Mouse (Mus musculus) neural tube, postnatal 0 days (tissue): Measurements from ENCODE around the gene Mybpc2. TPM values are rescaled to one million over a fixed set of nuclear protein-coding genes. Genes with fewer than 3 reads are reported as not detected.

ENCODE experiments used
- microRNA-seq: library from miRNA; unstranded; fragments of <30 nt; microRNA quantifications from one replicate; pipeline ENCODE4, GENCODE M21; 2016
- polyA plus RNA-seq: library from polyadenylated mRNA; unstranded; fragments of >200 nt; fragmentation: Nextera tagmentation; extraction: Ambion mirVana; gene quantifications from 2 replicates; pipeline ENCODE4 v1.2.1, GENCODE M21; 2015

The Mybpc2 gene
- polyA plus RNA-seq: 0.20 and 0.36 TPM in 2 replicates

GRCm38 (mm10) chr7:44524502-44524901 lies at the start of gene Mybpc2:
Gene Mybpc2, minus strand, starts transcription at chr7:44524656.

DNA sequence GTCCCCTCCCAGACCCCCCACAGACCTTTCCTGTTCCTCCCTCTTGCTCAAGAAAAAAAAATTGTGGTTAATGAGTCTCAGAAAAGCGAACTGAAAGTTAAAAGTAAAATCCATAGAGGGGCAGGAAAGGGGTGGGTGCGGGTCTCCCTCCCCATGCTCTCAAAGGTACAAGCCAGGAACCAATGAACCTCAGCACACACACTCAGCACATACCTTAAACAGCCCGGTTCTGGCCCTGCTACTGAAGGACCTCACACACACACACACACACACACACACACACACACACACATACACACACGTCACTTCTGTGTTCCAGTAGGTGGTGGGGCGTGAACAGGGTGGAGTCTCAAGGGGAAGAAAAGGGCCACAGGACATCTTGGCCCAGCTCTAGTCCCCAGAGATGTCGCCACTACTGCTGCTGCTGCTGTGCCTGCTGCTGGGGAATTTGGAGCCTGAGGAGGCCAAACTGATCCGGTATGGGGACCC lies 47.8 kb upstream of the Mybpc2 start, which contains the start of gene Napsa:
Napsa (plus strand) TSS at position 168 of the 489 bp plus-strand sequence.

GRCm38 (mm10) chr7:44553826-44554225 lies 29.4 kb upstream of the Mybpc2 start, which contains the start of gene Nr1h2:
Gene Nr1h2, minus strand, starts transcription at chr7:44553951.

GRCm38 (mm10) chr7:44548497-44549087 lies 24.1 kb upstream of the Mybpc2 start, which contains the start of gene Pold1:
Gene Pold1, minus strand, starts transcription at chr7:44548849.

GRCm38 (mm10) chr7:44531946-44532732 lies 7.7 kb upstream of the Mybpc2 start, which contains the start of gene Spib:
Gene Spib, minus strand, starts transcription at chr7:44532071.

GRCm38 (mm10) chr7:44495992-44496770 lies 28.3 kb downstream of the Mybpc2 start, which contains the start of the genes Emc10 and Fam71e1:
Gene Emc10, minus strand, starts transcription at chr7:44496529.
Gene Fam71e1, plus strand, starts transcription at chr7:44496581.

GRCm38 (mm10) chr7:44467811-44468411 lies 56.5 kb downstream of the Mybpc2 start, which contains the start of gene Josd2:
Gene Josd2, plus strand, starts transcription at chr7:44467980.

GRCm38 (mm10) chr7:44465111-44465510 lies 59.3 kb downstream of the Mybpc2 start, which contains the start of gene Aspdh:
Gene Aspdh, plus strand, starts transcription at chr7:44465391.

Small RNAs within 50 kb of the gene (microRNA-seq; reads per million reads assigned to microRNA genes)
- gene Mir7052 (not detected), gene Mir7053 (not detected)

Other genes starting within 250 kb of the Mybpc2 start
- 5.7 and 7.1 TPM in 2 replicates for gene Clec11a, start 217.8 kb downstream of the Mybpc2 start, polyA plus RNA-seq
- gene Shank1, start 214.4 kb downstream of the Mybpc2 start, polyA plus RNA-seq: 52.8 and 59.3 TPM in 2 replicates
- 100 and 108 TPM in 2 replicates for gene Syt3, start 140.6 kb downstream of the Mybpc2 start, polyA plus RNA-seq
- 4.4 and 6.2 TPM in 2 replicates for gene 1700008O03Rik, start 138.8 kb downstream of the Mybpc2 start, polyA plus RNA-seq
- gene Lrrc4b, start 95.6 kb downstream of the Mybpc2 start, polyA plus RNA-seq: 27.6 and 27.7 TPM in 2 replicates
- gene Aspdh, start 59.3 kb downstream of the Mybpc2 start, polyA plus RNA-seq: 1.8 and 2.4 TPM in 2 replicates
- gene Josd2, start 56.7 kb downstream of the Mybpc2 start, polyA plus RNA-seq: 37.0 and 40.2 TPM in 2 replicates
- gene Emc10, start 28.1 kb downstream of the Mybpc2 start, polyA plus RNA-seq: 183 and 194 TPM in 2 replicates
- gene Fam71e1, start 28.1 kb downstream of the Mybpc2 start, polyA plus RNA-seq: 21.1 and 31.4 TPM in 2 replicates
- gene Spib, start 7.4 kb upstream of the Mybpc2 start, polyA plus RNA-seq: 0.32 TPM in 1 of 2 replicates, not detected in the other
- 9.2 and 10.7 TPM in 2 replicates for gene Pold1, start 24.2 kb upstream of the Mybpc2 start, polyA plus RNA-seq
- gene Nr1h2, start 29.3 kb upstream of the Mybpc2 start, polyA plus RNA-seq: 47.5 and 53.6 TPM in 2 replicates
- 0.62 and 1.2 TPM in 2 replicates for gene Napsa, start 47.7 kb upstream of the Mybpc2 start, polyA plus RNA-seq
- 11.6 and 11.9 TPM in 2 replicates for gene Kcnc3, start 66.0 kb upstream of the Mybpc2 start, polyA plus RNA-seq
- 9.5 and 11.4 TPM in 2 replicates for gene Myh14, start 146.2 kb upstream of the Mybpc2 start, polyA plus RNA-seq
- gene Izumo2, start 184.1 kb upstream of the Mybpc2 start, polyA plus RNA-seq: not detected in 2 replicates
- gene Vrk3, start 223.8 kb upstream of the Mybpc2 start, polyA plus RNA-seq: 26.6 and 27.4 TPM in 2 replicates
- gene Zfp473, start 226.4 kb upstream of the Mybpc2 start, polyA plus RNA-seq: 0.77 and 0.92 TPM in 2 replicates